In genomic region chr13:44579215-44579614, GRCm38 (mm10) we compare ENCODE assay signal across 22 mouse cellular contexts.
"Had no signal": no experiment of that assay in that cellular context is flagged by ENCODE, and none has a peak within 500 bp of the region (broad histone marks: within the 10 kb centered on the region; RNA-seq: fewer than 3 reads in every experiment).

No protein-coding gene starts in this region.

- H3K27me3 ChIP-seq: limb, embryonic 15.5 days; lung, embryonic 15.5 days; stomach, embryonic 15.5 days had no signal

- H3K9me3 ChIP-seq: limb, embryonic 15.5 days; lung, embryonic 15.5 days; stomach, embryonic 15.5 days had no signal

- DNase-seq: kidney, adult 18-20 months; kidney, adult 9 months; kidney, postnatal 14 days; kidney, postnatal 4 days; left cerebral cortex, postnatal 4 days; liver, postnatal 0 days; lung, postnatal 10 days; lung, postnatal 4 days; right cerebral cortex, adult 18-20 months; right cerebral cortex, postnatal 14 days; right cerebral cortex, postnatal 4 days; spleen, adult 18-20 months; thymus, adult 18-20 months; thymus, postnatal 36 days had no signal

- H3K9ac ChIP-seq: limb, embryonic 12.5 days; limb, embryonic 15.5 days; liver, embryonic 14.5 days; liver, postnatal 0 days; lung, embryonic 15.5 days; midbrain, embryonic 13.5 days; stomach, embryonic 15.5 days had no signal

- ATAC-seq: liver, postnatal 0 days; midbrain, embryonic 13.5 days had no signal

- H3K4me2 ChIP-seq: limb, embryonic 12.5 days; limb, embryonic 15.5 days; liver, embryonic 11.5 days; lung, embryonic 15.5 days; midbrain, embryonic 13.5 days; stomach, embryonic 15.5 days had no signal

- H3K4me3 ChIP-seq: limb, embryonic 12.5 days; limb, embryonic 15.5 days; lung, embryonic 15.5 days; midbrain, embryonic 10.5 days; midbrain, embryonic 13.5 days; stomach, embryonic 15.5 days had no signal

- H3K27ac ChIP-seq: limb, embryonic 12.5 days; limb, embryonic 15.5 days; liver, embryonic 14.5 days; lung, embryonic 15.5 days; midbrain, embryonic 10.5 days; midbrain, embryonic 13.5 days; stomach, embryonic 15.5 days had no signal

- H3K36me3 ChIP-seq: limb, embryonic 12.5 days; limb, embryonic 15.5 days; lung, embryonic 15.5 days; midbrain, embryonic 10.5 days; midbrain, embryonic 13.5 days; stomach, embryonic 15.5 days had no signal
